Mouse (Mus musculus): Measurements from ENCODE around the gene Arl11. TPM values are rescaled to one million over a fixed set of nuclear protein-coding genes. Genes with fewer than 3 reads are reported as not detected.
A peak's percentile ranks its signal among the peaks of the same experiment; 100 is the strongest.

Arl11 gene
- total and polyA plus RNA-seq, 3 experiments, result 0.12 to 0.68 TPM; not detected in 1

DNA sequence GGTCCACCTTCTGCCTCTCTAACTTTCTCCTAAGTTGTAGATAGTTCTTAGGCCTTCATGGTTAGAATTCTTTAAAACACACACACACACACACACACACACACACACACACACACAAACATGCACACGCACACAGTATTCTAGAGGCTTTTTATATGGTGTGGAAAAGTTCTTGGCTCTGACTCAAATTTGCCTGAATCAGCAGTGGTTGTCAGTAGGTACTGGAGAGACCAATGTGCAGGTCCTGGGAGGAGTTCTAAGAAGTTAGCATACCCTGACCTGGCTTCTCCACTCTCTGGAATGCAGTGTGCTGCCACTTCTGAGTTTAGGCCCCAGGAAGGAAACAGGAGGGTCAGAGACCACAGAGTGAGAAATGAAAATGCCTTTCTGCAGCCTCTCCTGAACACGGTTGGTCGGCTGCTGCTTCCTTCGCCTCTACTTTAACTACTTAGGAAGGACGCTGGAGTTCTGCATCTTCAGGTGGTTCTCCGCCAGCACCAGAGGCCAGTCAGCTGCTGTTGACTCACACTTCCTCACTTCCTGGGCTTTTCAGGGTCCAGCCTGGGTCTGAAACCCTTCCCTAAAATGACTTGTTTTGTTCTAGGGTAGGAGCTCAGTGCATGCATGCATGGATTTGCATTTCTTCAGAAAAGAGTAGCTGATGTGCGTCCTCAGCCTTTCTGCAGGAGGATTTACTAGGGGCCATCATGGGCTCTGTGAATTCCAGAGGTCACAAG, 651 bp downstream of the Arl11 start (continued):
- TF ChIP-seq ZNF384 (IDR thresholded peaks at IDR 0.05; ENCODE audit: low read depth, low read length) (no peak), RAD21 (IDR thresholded peaks at IDR 0.05; ENCODE audit: low read depth, low read length) (no peak), USF1 (IDR thresholded peaks at IDR 0.05; ENCODE audit: low read depth, low read length) (no peak), ZKSCAN1 (IDR thresholded peaks at IDR 0.05; ENCODE audit: low read depth, low read length) (no peak), ETS1 (IDR thresholded peaks at IDR 0.05; ENCODE audit: low read depth, low read length) (no peak), MYB (IDR thresholded peaks at IDR 0.05; ENCODE audit: low read depth, low read length) (no peak)

DNA sequence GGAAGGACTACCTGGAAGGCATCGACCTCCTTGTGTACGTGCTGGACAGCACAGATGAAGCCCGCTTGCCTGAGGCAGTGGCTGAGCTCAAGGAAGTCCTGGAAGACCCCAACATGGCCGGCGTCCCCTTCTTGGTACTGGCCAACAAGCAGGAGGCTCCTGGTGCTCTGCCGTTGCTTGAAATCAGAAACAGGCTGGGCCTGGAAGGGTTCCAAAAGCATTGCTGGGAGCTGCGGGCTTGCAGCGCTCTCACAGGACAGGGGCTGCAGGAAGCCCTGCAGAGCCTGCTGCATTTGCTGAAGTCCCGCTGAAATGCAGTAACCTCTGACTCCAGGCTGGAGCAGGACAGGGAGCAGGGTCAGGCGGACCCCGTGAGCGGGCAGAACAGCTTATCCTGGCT, 1.4 kb downstream of the Arl11 start:
- peak overlapping the region in 1 of 2 experiments; percentile 38; a peak in 2 of 4 replicates for H3K4me3 ChIP-seq (ENCODE audit: control insufficient read depth in 1 of 2, insufficient read depth in 1 of 2, low read depth in 2 of 2, low read length in 2 of 2)
- no peaks in the 10 kb centered on the region for H3K9me3 ChIP-seq (replicated peaks; ENCODE audit: insufficient read depth, low read length)
- no peaks in the 10 kb centered on the region for H3K27me3 ChIP-seq (ENCODE audit: control insufficient read depth in 1 of 2, insufficient read depth in 2 of 2, low read length in 2 of 2)
- peak; percentile 63 for DNase-seq (ENCODE audit: low read depth, low spot score)
- H3K27ac ChIP-seq (ENCODE audit: control insufficient read depth, low read depth, low read length), result no peak overlapping the region
- peak overlapping the region; percentile 35 for H3K9ac ChIP-seq (ENCODE audit: control insufficient read depth, low read depth, low read length, poor library complexity, severe bottlenecking)
- TF ChIP-seq SIN3A (IDR thresholded peaks at IDR 0.05; ENCODE audit: low read length) (no peak), TBP (IDR thresholded peaks at IDR 0.05; ENCODE audit: low read depth, low read length) (no peak), RCOR1 (IDR thresholded peaks at IDR 0.05; ENCODE audit: low read depth, low read length) (no peak), MXI1 (IDR thresholded peaks at IDR 0.05; ENCODE audit: low read depth, low read length) (no peak), CHD2 (IDR thresholded peaks at IDR 0.05; ENCODE audit: low read length) (no peak), UBTF (IDR thresholded peaks at IDR 0.05; ENCODE audit: borderline replicate concordance, insufficient read depth, low read depth, low read length) (no peak), USF1 (IDR thresholded peaks at IDR 0.05; ENCODE audit: low read depth, low read length) (no peak), ZKSCAN1 (IDR thresholded peaks at IDR 0.05; ENCODE audit: low read depth, low read length) (no peak), GABPA (IDR thresholded peaks at IDR 0.05; ENCODE audit: low read depth, low read length) (no peak), POLR2A (IDR thresholded peaks at IDR 0.05; ENCODE audit: control insufficient read depth in 1 of 2, insufficient read depth in 1 of 2, low read depth in 1 of 2, low read length in 2 of 2, poor library complexity in 1 of 2) (no peak), TCF12 (IDR thresholded peaks at IDR 0.05; ENCODE audit: low read depth, low read length) (no peak), TAL1 (IDR thresholded peaks at IDR 0.05; ENCODE audit: low read length) (no peak), E2F4 (IDR thresholded peaks at IDR 0.05; ENCODE audit: borderline replicate concordance, low read depth, low read length) (no peak), MAX (IDR thresholded peaks at IDR 0.05; ENCODE audit: low read length) (no peak), GATA1 (IDR thresholded peaks at IDR 0.05; ENCODE audit: low read depth, low read length) (no peak), NRF1 (IDR thresholded peaks at IDR 0.05; ENCODE audit: insufficient read depth, low read depth, low read length, poor library complexity, severe bottlenecking) (no peak), CTCF (IDR thresholded peaks at IDR 0.05 in 2 of 3, conservative IDR thresholded peaks at IDR 0.05 in 1 of 3; ENCODE audit: control insufficient read depth in 1 of 3, insufficient read depth in 1 of 3, low read depth in 2 of 3, low read length in 3 of 3, poor library complexity in 1 of 3, severe bottlenecking in 1 of 3) (no peak), JUND (IDR thresholded peaks at IDR 0.05; ENCODE audit: low read depth, low read length) (no peak)
- peaks cover 0 to 6% of the 10 kb centered on the region in 2 experiments; a peak in 1 of 4 replicates for H3K36me3 ChIP-seq (ENCODE audit: control insufficient read depth in 1 of 2, insufficient read depth in 2 of 2, low read length in 2 of 2)
- H3K4me1 ChIP-seq (ENCODE audit: control insufficient read depth in 1 of 2, insufficient read depth in 2 of 2, low read length in 2 of 2), result peaks cover 0 to 19% of the 10 kb centered on the region in 2 experiments; a peak in 3 of 4 replicates
- no peaks in the 10 kb centered on the region for H3K79me2 ChIP-seq (ENCODE audit: control insufficient read depth, insufficient read depth, low read length, poor library complexity)
